Mouse (Mus musculus): ENCODE data around the gene Rad51b. TPM values are rescaled to one million over a fixed set of nuclear protein-coding genes. Genes with fewer than 3 reads are reported as not detected.
"Not testable (repeated sequence)": the region's sequence is repeated elsewhere in the genome, so short reads cannot be mapped to it uniquely, and the experiment has no call there.

Gene Rad51b
- polyA plus RNA-seq, 1 experiment from 2014 or later: 1.3 TPM

DNA sequence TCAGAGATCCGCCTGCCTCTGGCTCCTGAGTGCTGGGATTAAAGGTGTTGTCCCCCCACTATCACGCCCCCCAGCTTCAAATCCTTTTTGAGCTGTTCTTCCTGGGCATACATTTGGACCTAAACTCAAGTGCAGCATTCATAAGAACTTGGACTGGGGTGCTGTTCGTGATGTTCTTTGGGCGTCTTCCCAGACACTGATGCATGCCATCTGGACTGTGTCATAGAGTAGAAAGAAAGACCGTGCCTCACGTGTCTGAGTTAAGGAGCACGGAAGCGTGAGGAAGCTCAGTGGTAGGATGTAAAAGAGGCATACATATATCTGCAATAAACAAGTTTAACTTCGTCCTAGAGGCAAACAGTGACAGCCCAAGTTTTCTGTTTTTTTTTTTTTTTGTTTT is 4.7 kb downstream of the Rad51b start:
- 0 out of 2 replicates have a peak, but pooled peaks cover 5% of the 10 kb centered on the region for H3K4me1 ChIP-seq
- 89% methylated on average over 9 of the region's 9 CpGs for WGBS

DNA sequence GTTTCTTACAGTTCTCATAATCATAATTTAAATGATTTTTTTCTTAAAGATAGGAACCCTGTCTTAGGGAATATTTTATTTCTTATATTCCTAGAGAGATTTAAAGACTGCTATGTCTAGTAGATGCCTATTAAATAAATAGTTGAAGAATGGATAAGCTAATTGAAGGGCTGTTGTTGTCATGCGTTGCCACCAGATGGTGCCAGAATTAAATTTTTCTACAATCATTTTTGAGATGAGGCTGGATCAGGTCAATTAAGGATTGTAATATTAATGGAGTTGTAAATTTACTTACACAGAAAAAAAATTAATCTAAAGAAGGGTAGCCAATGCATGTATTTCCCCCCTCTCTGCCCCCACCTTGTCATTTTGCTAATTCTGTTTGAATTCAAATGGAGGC is 8.0 kb downstream of the Rad51b start:
- Histone ChIP-seq H3K4me2 (no peak overlapping the region), H3K27ac (no peak overlapping the region), H3K4me1 (no peaks in the 10 kb centered on the region), H3K27me3 (replicated peaks) (no peaks in the 10 kb centered on the region), H3K9me3 (no peaks in the 10 kb centered on the region), H3K4me3 (no peak overlapping the region), H3K9ac (no peak overlapping the region), H3K36me3 (replicated peaks) (no peaks in the 10 kb centered on the region)
- no peak for ATAC-seq (replicated peaks)
- WGBS: 47% methylated on average over 1 of the region's 1 CpGs

More for the DNA sequence above, 4.7 kb downstream of the Rad51b start:
- Histone ChIP-seq H3K4me3 (no peak overlapping the region), H3K9ac (no peak overlapping the region), H3K9me3 (no peaks in the 10 kb centered on the region), H3K36me3 (replicated peaks) (no peaks in the 10 kb centered on the region), H3K4me2 (no peak overlapping the region), H3K27ac (no peak overlapping the region), H3K27me3 (replicated peaks) (no peaks in the 10 kb centered on the region)
- no peak for ATAC-seq (replicated peaks)

DNA sequence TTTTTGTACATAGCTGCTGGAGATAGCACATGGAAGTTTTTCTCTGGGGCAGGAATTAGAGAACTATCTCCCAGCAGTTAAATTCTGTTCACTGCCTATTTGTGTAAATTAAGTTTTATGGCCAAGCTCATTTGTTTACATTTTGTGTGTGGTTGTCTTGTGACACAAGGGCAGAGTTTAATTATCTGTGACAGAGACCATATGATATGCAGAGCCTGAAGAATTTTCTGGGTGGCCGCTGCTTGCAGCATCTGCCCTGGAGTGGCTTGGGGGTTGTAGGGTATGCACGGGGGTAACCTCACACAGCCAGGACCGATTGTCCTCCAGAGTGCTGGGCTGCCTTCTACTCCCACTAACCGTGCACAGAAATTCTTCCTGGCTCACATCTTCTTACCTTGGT is 8.9 kb downstream of the Rad51b start:
- Histone ChIP-seq H3K4me3 (no peak overlapping the region), H3K27me3 (replicated peaks) (no peaks in the 10 kb centered on the region), H3K4me1 (no peaks in the 10 kb centered on the region), H3K36me3 (replicated peaks) (no peaks in the 10 kb centered on the region), H3K9ac (no peak overlapping the region), H3K27ac (no peak overlapping the region), H3K4me2 (no peak overlapping the region), H3K9me3 (no peaks in the 10 kb centered on the region)
- WGBS: 91% methylated on average over 4 of the region's 4 CpGs
- ATAC-seq (replicated peaks): no peak

DNA sequence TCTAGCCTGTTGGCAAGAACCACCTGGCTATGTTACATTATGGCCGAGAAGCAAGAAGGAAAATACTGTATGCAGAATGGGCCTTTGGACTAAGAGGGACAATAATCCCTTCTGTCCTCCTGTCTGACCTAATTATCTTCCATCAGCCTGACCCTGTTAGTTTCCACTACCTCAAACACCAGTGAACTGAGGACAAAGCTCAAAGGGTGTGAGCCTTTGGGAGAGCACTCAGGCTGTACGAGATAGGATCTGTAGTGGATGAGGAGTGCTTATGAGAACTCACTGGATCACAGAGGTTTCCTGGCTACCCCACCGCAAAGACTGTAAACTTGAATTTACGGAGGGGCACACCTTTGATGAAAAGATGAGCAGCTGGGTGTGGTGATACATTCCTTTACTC is 16.6 kb downstream of the Rad51b start:
- Histone ChIP-seq H3K4me1 (no peaks in the 10 kb centered on the region), H3K36me3 (replicated peaks) (no peaks in the 10 kb centered on the region), H3K9me3 (no peaks in the 10 kb centered on the region), H3K27me3 (replicated peaks) (no peaks in the 10 kb centered on the region), H3K4me2 (no peak overlapping the region), H3K4me3 (no peak overlapping the region), H3K9ac (no peak overlapping the region), H3K27ac (no peak overlapping the region)
- no peak for ATAC-seq (replicated peaks)
- WGBS: 87% methylated on average over 4 of the region's 4 CpGs

DNA sequence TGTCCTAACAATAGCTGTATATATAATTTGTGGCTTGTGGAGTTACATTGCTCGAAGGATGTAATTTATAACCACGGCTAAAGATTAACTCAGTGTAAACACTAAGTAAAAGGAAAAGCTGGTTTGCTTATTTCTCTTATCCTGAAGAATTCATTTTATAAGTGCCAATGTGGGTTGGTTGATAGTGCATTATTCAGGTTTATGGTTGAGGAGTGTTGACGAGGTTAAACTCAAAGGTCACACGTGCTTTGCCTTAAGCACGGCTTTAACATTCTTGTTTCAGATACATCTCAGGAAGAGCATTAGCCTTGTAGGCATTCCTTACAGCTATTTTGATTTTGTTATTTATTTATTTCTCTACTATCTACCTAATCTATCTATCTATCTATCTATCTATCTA is 20.3 kb downstream of the Rad51b start:
- WGBS: 89% methylated on average over 5 of the region's 5 CpGs
- Histone ChIP-seq H3K4me2 (no peak overlapping the region), H3K4me3 (no peak overlapping the region), H3K9ac (no peak overlapping the region), H3K4me1 (no peaks in the 10 kb centered on the region), H3K27ac (no peak overlapping the region), H3K36me3 (replicated peaks) (no peaks in the 10 kb centered on the region), H3K27me3 (replicated peaks) (no peaks in the 10 kb centered on the region), H3K9me3 (no peaks in the 10 kb centered on the region)
- no peak for ATAC-seq (replicated peaks)

DNA sequence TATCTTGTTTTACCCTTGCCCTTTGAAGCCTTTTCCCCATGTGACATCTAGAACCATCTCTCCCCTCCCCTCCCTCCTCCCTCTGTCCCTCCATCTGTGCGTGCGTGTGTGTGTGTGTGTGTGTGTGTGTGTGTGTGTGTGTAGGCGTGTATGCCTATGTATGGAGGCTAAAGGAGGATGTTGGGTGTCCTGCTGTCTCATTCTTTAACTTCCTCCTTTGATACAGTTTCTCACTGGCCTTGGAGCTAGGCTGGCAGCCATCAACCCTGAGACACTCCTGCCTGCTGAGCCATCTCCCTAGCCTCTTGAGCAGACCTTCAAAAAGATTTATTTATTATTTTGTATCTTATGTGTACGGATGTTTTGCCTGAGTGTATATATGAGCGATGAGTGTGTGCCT is 23.8 kb downstream of the Rad51b start:
- Histone ChIP-seq H3K36me3 (replicated peaks) (no peaks in the 10 kb centered on the region), H3K4me2 (no peak overlapping the region), H3K4me1 (no peaks in the 10 kb centered on the region), H3K27me3 (replicated peaks) (no peaks in the 10 kb centered on the region), H3K4me3 (no peak overlapping the region), H3K27ac (no peak overlapping the region), H3K9ac (no peak overlapping the region), H3K9me3 (no peaks in the 10 kb centered on the region)
- ATAC-seq (replicated peaks): no peak
- WGBS: 92% methylated on average over 5 of the region's 5 CpGs

DNA sequence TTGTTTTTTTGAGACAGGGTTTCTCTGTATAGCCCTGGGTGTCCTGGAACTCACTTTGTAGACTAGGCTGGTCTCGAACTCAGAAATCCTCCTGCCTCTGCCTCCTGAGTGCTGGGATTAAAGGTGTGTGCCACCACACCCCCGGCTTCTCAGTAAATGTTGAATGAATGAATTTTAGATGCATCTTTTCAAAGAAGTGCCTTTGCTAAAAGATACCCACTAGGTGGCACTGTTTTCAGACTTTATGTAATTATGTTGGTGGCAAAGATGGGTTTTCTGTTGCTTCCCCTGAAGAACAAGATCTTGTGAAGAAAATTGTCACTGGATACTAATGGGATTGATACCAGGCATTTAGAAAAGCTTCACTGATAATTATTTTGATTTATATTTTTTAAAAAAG is 25.5 kb downstream of the Rad51b start:
- not testable (repeated sequence) for H3K27me3 ChIP-seq (replicated peaks); H3K27ac ChIP-seq
- 66% methylated on average over 2 of the region's 2 CpGs for WGBS

DNA sequence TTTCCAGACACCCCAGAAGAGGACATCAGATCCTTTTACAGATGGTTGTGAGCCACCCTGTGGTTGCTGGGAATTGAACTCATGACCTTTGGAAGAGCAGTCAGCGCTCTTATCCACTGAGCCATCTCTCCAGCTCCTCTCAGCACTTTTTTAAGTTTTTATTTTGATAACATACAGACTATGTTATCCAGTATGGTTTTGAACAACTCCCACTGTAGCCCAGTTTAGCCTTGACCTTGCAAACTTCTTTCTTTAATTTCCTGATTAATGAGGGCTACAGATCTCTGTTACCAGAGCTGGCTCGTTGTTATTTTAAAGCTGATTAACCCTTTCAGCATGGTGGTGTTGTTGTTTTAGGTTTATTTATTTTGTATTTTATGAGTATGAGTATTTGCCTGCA is 29.2 kb downstream of the Rad51b start:
- WGBS: 78% methylated on average over 2 of the region's 2 CpGs

More for the DNA sequence above, 25.5 kb downstream of the Rad51b start:
- H3K9ac ChIP-seq; H3K9me3 ChIP-seq; H3K4me3 ChIP-seq; ATAC-seq (replicated peaks); H3K4me2 ChIP-seq; H3K4me1 ChIP-seq; H3K36me3 ChIP-seq (replicated peaks): not testable (repeated sequence)

DNA sequence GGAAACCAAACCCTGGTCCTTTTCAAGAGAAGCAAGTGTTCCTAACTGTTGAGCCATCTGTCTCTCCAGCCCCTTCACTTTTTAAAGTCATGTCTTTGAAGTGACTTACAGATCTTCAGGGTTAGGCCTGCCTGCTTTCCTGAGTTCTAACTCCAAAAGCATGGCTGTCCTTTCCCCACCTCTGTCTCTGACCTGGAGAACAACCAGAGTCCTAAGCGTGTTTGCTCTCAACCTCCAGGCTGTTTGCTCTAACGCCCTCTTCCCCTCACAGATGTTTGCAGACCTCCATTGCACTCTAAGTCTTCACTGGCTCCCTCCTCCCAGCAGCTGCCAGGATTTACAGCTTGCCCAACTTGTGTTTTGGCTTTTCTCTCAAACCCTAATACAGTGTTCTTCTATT is 29.7 kb downstream of the Rad51b start:
- Histone ChIP-seq H3K9me3 (no peaks in the 10 kb centered on the region), H3K27me3 (replicated peaks) (no peaks in the 10 kb centered on the region), H3K4me2 (no peak overlapping the region), H3K9ac (no peak overlapping the region), H3K27ac (no peak overlapping the region), H3K36me3 (replicated peaks) (no peaks in the 10 kb centered on the region), H3K4me1 (no peaks in the 10 kb centered on the region), H3K4me3 (no peak overlapping the region)
- ATAC-seq (replicated peaks): no peak
- WGBS: 73% methylated on average over 2 of the region's 2 CpGs

More for the DNA sequence above, 29.2 kb downstream of the Rad51b start:
- Histone ChIP-seq H3K4me3 (no peak overlapping the region), H3K4me2 (no peak overlapping the region), H3K27ac (no peak overlapping the region), H3K36me3 (replicated peaks) (no peaks in the 10 kb centered on the region), H3K9me3 (no peaks in the 10 kb centered on the region), H3K4me1 (no peaks in the 10 kb centered on the region), H3K9ac (no peak overlapping the region), H3K27me3 (replicated peaks) (no peaks in the 10 kb centered on the region)
- ATAC-seq (replicated peaks): no peak

DNA sequence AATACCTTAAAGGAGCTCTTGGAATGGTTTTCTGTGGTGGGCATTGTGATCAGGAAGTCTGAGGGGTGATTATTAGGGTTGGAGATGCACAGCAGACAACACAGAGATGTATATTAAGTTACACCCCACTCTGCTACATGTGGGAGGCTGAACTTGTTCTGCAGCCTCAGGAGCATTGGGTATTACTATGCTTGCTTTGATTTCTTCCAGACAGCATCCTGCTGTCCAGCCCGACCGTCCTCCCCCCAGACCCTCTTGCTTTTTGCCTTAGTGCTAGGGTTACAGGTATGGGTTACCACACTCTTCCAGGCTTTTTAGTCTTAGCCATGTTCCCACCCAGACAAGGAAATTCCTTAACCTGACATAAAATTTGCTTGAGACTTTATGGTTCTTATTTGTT is 30.8 kb downstream of the Rad51b start:
- Histone ChIP-seq H3K27ac (no peak overlapping the region), H3K9ac (no peak overlapping the region), H3K4me3 (no peak overlapping the region), H3K9me3 (no peaks in the 10 kb centered on the region), H3K36me3 (replicated peaks) (no peaks in the 10 kb centered on the region), H3K27me3 (replicated peaks) (no peaks in the 10 kb centered on the region), H3K4me1 (no peaks in the 10 kb centered on the region), H3K4me2 (no peak overlapping the region)
- 94% methylated on average over 2 of the region's 2 CpGs for WGBS
- no peak for ATAC-seq (replicated peaks)

DNA sequence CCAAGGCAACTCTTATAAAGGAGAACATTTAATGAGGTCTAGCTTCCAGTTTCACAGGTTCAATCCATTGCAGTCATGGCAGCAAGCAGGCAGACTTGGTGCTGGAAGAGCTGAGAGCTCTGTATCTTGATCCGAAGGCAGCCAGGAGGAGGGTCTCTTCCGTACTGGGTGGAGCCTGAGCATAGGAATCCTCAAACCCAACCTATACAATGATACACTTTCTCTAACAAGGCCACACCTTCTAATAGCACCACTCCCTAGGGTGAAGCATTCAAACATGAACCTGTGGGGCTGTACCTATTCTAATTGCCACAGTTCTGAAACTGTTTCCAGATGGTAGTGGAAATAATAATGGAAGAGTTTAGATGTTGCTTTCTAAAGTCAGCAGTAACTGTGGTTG is 33.5 kb downstream of the Rad51b start:
- H3K9me3 ChIP-seq: no peaks in the 10 kb centered on the region; the same call in 1 of the 2 replicates

DNA sequence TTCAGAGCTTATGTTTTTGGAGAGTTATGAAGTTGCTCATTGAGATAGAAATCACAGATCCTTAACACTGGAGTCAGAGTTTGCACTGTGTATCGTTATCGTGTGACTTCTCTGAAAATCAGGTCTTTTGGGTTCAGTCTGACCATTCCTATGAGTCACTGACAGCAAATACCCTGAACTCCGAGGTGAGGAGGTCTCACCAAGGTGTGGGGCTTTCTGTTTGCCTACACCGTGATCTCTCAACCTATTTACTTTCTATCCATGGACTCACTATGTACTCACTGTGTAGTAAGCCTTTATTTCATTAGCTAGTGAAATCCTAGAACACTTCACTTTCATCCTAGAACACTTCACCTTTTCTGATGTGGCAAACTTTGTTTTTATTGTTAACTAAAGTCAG is 34.6 kb downstream of the Rad51b start:
- Histone ChIP-seq H3K27ac (no peak overlapping the region), H3K9me3 (no peaks in the 10 kb centered on the region; the same call in 1 of the 2 replicates), H3K4me3 (no peak overlapping the region), H3K4me2 (no peak overlapping the region), H3K9ac (no peak overlapping the region), H3K27me3 (replicated peaks) (no peaks in the 10 kb centered on the region), H3K4me1 (no peaks in the 10 kb centered on the region), H3K36me3 (replicated peaks) (no peaks in the 10 kb centered on the region)
- no peak for ATAC-seq (replicated peaks)
- WGBS: 87% methylated on average over 4 of the region's 4 CpGs

More for the DNA sequence above, 33.5 kb downstream of the Rad51b start:
- Histone ChIP-seq H3K4me3 (no peak overlapping the region), H3K4me2 (no peak overlapping the region), H3K9ac (no peak overlapping the region), H3K27ac (no peak overlapping the region), H3K27me3 (replicated peaks) (no peaks in the 10 kb centered on the region), H3K4me1 (no peaks in the 10 kb centered on the region), H3K36me3 (replicated peaks) (no peaks in the 10 kb centered on the region)
- ATAC-seq (replicated peaks): no peak
- 76% methylated on average over 2 of the region's 2 CpGs for WGBS

DNA sequence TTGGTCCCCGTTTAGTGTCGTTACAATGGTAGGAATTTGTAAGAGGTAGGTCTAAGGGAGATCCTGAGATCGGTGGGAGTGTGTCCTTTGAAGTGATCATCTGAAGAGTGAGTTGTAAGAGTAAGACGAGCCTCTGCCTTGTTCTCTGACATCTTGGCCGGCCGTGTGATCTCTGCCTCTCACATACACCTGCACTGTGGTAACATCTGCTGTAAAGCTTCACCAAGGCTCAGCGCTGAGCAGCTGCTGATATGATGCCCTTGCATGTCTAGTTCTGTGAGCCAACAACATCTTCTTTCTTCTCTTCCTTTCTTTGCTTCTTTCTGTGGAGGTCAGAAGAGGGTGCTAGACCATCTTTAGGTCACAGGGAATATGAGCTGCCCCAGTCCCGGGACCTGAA is 41.7 kb downstream of the Rad51b start:
- H3K27ac ChIP-seq: no peak overlapping the region
- 90% methylated on average over 8 of the region's 8 CpGs for WGBS
- H3K4me1 ChIP-seq: no peaks in the 10 kb centered on the region
- no peak overlapping the region for H3K9ac ChIP-seq
- no peaks in the 10 kb centered on the region; the same call in 1 of the 2 replicates for H3K9me3 ChIP-seq
- no peak overlapping the region for H3K4me3 ChIP-seq
- ATAC-seq (replicated peaks): no peak
- no peaks in the 10 kb centered on the region for H3K27me3 ChIP-seq (replicated peaks)
- H3K4me2 ChIP-seq: no peak overlapping the region
- H3K36me3 ChIP-seq (replicated peaks): no peaks in the 10 kb centered on the region

DNA sequence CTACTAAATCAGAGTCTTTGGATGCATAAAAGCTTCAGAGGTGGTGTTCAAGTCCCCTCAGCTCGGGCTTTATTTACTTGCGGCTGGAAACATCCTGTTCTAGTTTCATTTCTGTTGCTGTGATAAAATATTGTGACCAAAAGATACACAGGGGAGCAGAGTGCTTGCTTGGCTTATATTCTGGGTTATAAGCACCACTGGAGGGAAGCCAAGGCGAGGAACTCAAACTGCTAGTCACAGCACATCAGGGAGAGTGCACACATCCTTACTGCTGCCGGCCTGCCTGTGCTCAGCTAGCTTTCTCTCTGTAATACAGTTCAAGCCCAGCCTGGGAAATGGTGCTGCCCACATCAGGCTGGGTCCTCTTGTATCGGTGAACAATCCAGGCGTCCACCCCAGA is 43.4 kb downstream of the Rad51b start:
- Histone ChIP-seq H3K4me3 (no peak overlapping the region), H3K36me3 (replicated peaks) (no peaks in the 10 kb centered on the region), H3K4me2 (no peak overlapping the region), H3K27ac (no peak overlapping the region), H3K9ac (no peak overlapping the region), H3K9me3 (no peaks in the 10 kb centered on the region), H3K4me1 (no peaks in the 10 kb centered on the region), H3K27me3 (replicated peaks) (no peaks in the 10 kb centered on the region)
- 80% methylated on average over 6 of the region's 6 CpGs for WGBS
- no peak for ATAC-seq (replicated peaks)

Measured in midbrain, embryonic 15.5 days (tissue).